Mouse (Mus musculus): ENCODE data around the gene Phf21a. TPM values are rescaled to one million over a fixed set of nuclear protein-coding genes. Genes with fewer than 3 reads are reported as not detected.

Phf21a gene
- polyA plus RNA-seq, 1 experiment from 2014 or later = 35.8 TPM

DNA sequence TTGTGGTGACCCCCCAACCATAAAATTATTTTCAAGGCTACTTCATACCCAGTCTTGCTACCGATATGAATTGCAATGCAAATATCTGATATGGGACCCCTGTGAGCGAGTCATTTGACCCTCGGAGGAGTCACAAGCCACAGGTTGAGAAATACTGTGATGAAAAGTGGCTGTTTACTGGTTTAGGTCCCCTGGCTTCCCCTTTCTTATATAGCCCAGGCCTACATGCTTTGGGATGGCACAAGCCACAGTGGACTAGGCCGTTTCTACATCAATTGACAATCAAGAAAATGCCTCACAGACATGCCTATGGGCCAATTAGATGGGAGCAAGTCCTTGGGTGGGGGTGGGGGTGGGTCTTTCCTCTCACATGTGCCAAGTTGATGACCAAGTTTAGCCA, 80.3 kb downstream of the Phf21a start:
- H3K27ac ChIP-seq (ENCODE audit: low read length) = no peak overlapping the region
- no peak for ATAC-seq (ENCODE audit: insufficient number of reproducible peaks, insufficient read depth, low FRiP score, low read depth)
- no peak overlapping the region for H3K9ac ChIP-seq (replicated peaks; ENCODE audit: low read depth, low read length)
- no peaks in the 10 kb centered on the region for H3K4me1 ChIP-seq (ENCODE audit: control insufficient read depth, insufficient read depth, low read length)
- H3K36me3 ChIP-seq (ENCODE audit: control insufficient read depth, insufficient read depth, low read length) = no peaks in the 10 kb centered on the region
- WGBS = 85% methylated on average over 4 of the region's 4 CpGs
- H3K4me3 ChIP-seq (ENCODE audit: low read depth, low read length) = no peak overlapping the region
- no peak overlapping the region for H3K4me2 ChIP-seq (replicated peaks; ENCODE audit: low read depth, low read length)
- H3K9me3 ChIP-seq (ENCODE audit: control insufficient read depth, low read depth, low read length) = no peaks in the 10 kb centered on the region
- no peaks in the 10 kb centered on the region for H3K27me3 ChIP-seq (ENCODE audit: control insufficient read depth, insufficient read depth, low read length)

GRCm38 (mm10) chr2:92174265-92174664, 81.3 kb downstream of the Phf21a start:
- Histone ChIP-seq H3K4me2 (replicated peaks; ENCODE audit: low read depth, low read length) (no peak overlapping the region), H3K36me3 (ENCODE audit: control insufficient read depth, insufficient read depth, low read length) (no peaks in the 10 kb centered on the region), H3K27me3 (ENCODE audit: control insufficient read depth, insufficient read depth, low read length) (no peaks in the 10 kb centered on the region), H3K9ac (replicated peaks; ENCODE audit: low read depth, low read length) (no peak overlapping the region), H3K4me3 (ENCODE audit: low read depth, low read length) (no peak overlapping the region), H3K4me1 (ENCODE audit: control insufficient read depth, insufficient read depth, low read length) (no peaks in the 10 kb centered on the region), H3K9me3 (ENCODE audit: control insufficient read depth, low read depth, low read length) (no peaks in the 10 kb centered on the region), H3K27ac (ENCODE audit: low read length) (no peak overlapping the region)
- ATAC-seq (ENCODE audit: insufficient number of reproducible peaks, insufficient read depth, low FRiP score, low read depth) = no peak
- WGBS = 73% methylated on average over 7 of the region's 7 CpGs

- Histone ChIP-seq H3K4me3 (ENCODE audit: low read depth, low read length) (no peak overlapping the region), H3K4me1 (ENCODE audit: control insufficient read depth, insufficient read depth, low read length) (no peaks in the 10 kb centered on the region), H3K9ac (replicated peaks; ENCODE audit: low read depth, low read length) (no peak overlapping the region), H3K9me3 (ENCODE audit: control insufficient read depth, low read depth, low read length) (no peaks in the 10 kb centered on the region), H3K27ac (ENCODE audit: low read length) (no peak overlapping the region), H3K36me3 (ENCODE audit: control insufficient read depth, insufficient read depth, low read length) (no peaks in the 10 kb centered on the region), H3K4me2 (replicated peaks; ENCODE audit: low read depth, low read length) (no peak overlapping the region), H3K27me3 (ENCODE audit: control insufficient read depth, insufficient read depth, low read length) (no peaks in the 10 kb centered on the region)
- ATAC-seq (ENCODE audit: insufficient number of reproducible peaks, insufficient read depth, low FRiP score, low read depth) = no peak
- 91% methylated on average over 4 of the region's 4 CpGs for WGBS
Observed at GRCm38 (mm10) chr2:92175002-92175401, 82.1 kb downstream of the Phf21a start.

DNA sequence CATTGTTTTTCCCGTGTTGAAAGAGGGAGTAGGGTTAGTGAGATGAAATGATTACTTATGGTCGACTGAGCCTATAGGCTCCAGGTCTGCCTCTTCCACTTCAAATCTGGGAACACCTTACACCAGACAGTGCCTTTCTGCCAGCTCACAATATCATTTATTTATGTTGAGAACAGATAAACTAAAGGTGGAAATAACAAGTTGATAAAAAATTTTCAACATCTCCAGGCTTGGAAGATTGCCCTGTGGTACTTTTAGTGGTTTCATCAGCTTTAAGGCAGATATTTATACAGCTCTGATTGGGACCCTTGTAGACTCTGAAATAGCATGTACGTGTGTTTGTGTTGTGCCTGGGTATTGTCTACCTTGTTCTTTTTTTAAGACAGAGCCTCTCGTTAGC, 83.4 kb downstream of the Phf21a start:
- H3K27me3 ChIP-seq (ENCODE audit: control insufficient read depth, insufficient read depth, low read length) = no peaks in the 10 kb centered on the region

GRCm38 (mm10) chr2:92182146-92182756, 89.3 kb downstream of the Phf21a start:
- peak overlapping the region; percentile 90; the same call in 1 of the 2 replicates for H3K9ac ChIP-seq (replicated peaks; ENCODE audit: low read depth, low read length)
- no peaks in the 10 kb centered on the region for H3K27me3 ChIP-seq (ENCODE audit: control insufficient read depth, insufficient read depth, low read length)
- no peaks in the 10 kb centered on the region for H3K9me3 ChIP-seq (ENCODE audit: control insufficient read depth, low read depth, low read length)
- ATAC-seq (ENCODE audit: insufficient number of reproducible peaks, insufficient read depth, low FRiP score, low read depth) = no peak
- no peaks in the 10 kb centered on the region for H3K36me3 ChIP-seq (ENCODE audit: control insufficient read depth, insufficient read depth, low read length)
- H3K27ac ChIP-seq (ENCODE audit: low read length) = peak overlapping the region; percentile 99
- H3K4me2 ChIP-seq (replicated peaks; ENCODE audit: low read depth, low read length) = peak overlapping the region; percentile 81
- 3% methylated on average over 11 of the region's 11 CpGs for WGBS
- H3K4me1 ChIP-seq (ENCODE audit: control insufficient read depth, insufficient read depth, low read length) = peaks cover 18% of the 10 kb centered on the region
- peak overlapping the region; percentile 80 for H3K4me3 ChIP-seq (ENCODE audit: low read depth, low read length)

More for the DNA sequence above, 83.4 kb downstream of the Phf21a start:
- no peaks in the 10 kb centered on the region for H3K4me1 ChIP-seq (ENCODE audit: control insufficient read depth, insufficient read depth, low read length)
- 49% methylated on average over 4 of the region's 4 CpGs for WGBS
- no peak overlapping the region for H3K4me3 ChIP-seq (ENCODE audit: low read depth, low read length)
- H3K27ac ChIP-seq (ENCODE audit: low read length) = no peak overlapping the region
- H3K9ac ChIP-seq (replicated peaks; ENCODE audit: low read depth, low read length) = no peak overlapping the region
- ATAC-seq (ENCODE audit: insufficient number of reproducible peaks, insufficient read depth, low FRiP score, low read depth) = no peak
- H3K4me2 ChIP-seq (replicated peaks; ENCODE audit: low read depth, low read length) = no peak overlapping the region
- no peaks in the 10 kb centered on the region for H3K9me3 ChIP-seq (ENCODE audit: control insufficient read depth, low read depth, low read length)
- no peaks in the 10 kb centered on the region for H3K36me3 ChIP-seq (ENCODE audit: control insufficient read depth, insufficient read depth, low read length)

DNA sequence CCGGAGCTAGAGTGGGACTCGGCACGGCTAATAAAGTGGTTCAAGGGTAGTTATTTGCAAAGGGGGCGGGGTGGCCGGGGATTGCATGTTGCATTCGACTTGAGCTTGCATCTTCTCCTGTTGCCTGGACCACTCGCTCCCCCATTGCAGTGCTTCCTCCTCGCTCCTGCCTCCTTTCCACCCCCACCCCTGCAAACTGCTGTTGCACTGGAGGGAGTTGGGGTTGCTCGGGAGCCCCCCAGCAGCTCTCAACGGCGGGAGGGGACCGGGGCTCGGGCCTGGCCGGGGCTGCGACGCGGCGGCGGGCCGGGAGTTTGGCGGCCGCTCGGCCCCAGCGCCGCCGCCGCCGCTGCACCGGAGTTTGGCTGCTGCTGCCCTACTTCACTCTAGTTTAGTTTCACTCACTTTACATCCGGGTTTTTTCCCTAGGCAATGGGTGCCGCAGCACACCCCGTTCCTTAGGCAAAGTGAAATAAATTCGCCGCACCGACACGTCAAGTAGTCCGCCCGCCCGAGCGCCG, 90.1 kb downstream of the Phf21a start:
- H3K36me3 ChIP-seq (ENCODE audit: control insufficient read depth, insufficient read depth, low read length) = no peaks in the 10 kb centered on the region
- WGBS = under 1% methylated on average over 41 of the region's 41 CpGs
- H3K4me3 ChIP-seq (ENCODE audit: low read depth, low read length) = peak overlapping the region; percentile 80
- peak; percentile 57 for ATAC-seq (ENCODE audit: insufficient number of reproducible peaks, insufficient read depth, low FRiP score, low read depth)
- H3K27me3 ChIP-seq (ENCODE audit: control insufficient read depth, insufficient read depth, low read length) = no peaks in the 10 kb centered on the region
- H3K9ac ChIP-seq (replicated peaks; ENCODE audit: low read depth, low read length) = peak overlapping the region; percentile 90
- H3K27ac ChIP-seq (ENCODE audit: low read length) = peak overlapping the region; percentile 99
- no peaks in the 10 kb centered on the region for H3K9me3 ChIP-seq (ENCODE audit: control insufficient read depth, low read depth, low read length)
- peak overlapping the region; percentile 81 for H3K4me2 ChIP-seq (replicated peaks; ENCODE audit: low read depth, low read length)
- H3K4me1 ChIP-seq (ENCODE audit: control insufficient read depth, insufficient read depth, low read length) = peaks cover 21% of the 10 kb centered on the region

DNA sequence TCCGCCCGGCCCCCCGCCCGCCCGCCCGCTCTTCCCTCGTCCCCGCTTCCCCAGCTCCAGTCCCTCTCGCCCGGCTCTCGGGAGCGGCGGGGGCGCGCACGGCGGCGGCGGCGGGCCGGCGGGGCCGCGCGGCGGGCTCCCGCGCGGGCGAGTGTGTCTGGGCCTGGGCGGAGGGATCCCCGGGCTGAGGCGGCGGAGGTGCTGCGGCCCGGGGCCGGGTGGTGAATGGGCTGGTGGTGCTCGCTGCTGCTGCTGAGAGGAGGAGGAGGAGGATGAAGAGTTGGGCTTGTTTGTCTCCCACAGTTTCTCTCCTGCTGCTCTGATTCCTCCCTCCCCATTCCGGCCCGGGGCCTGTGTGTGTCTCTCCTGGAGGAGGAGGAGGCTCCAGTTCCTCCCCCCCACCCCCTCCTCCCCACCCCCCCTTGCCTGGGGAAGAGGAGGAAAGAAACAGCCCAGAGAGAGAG, 90.7 kb downstream of the Phf21a start:
- Histone ChIP-seq H3K4me3 (ENCODE audit: low read depth, low read length) (peak overlapping the region; percentile 80), H3K9me3 (ENCODE audit: control insufficient read depth, low read depth, low read length) (no peaks in the 10 kb centered on the region), H3K27me3 (ENCODE audit: control insufficient read depth, insufficient read depth, low read length) (no peaks in the 10 kb centered on the region), H3K4me2 (replicated peaks; ENCODE audit: low read depth, low read length) (peak overlapping the region; percentile 81), H3K9ac (replicated peaks; ENCODE audit: low read depth, low read length) (peak overlapping the region; percentile 90), H3K4me1 (ENCODE audit: control insufficient read depth, insufficient read depth, low read length) (peaks cover 23% of the 10 kb centered on the region), H3K27ac (ENCODE audit: low read length) (peak overlapping the region; percentile 99), H3K36me3 (ENCODE audit: control insufficient read depth, insufficient read depth, low read length) (no peaks in the 10 kb centered on the region)
- peak; percentile 83 for ATAC-seq (ENCODE audit: insufficient number of reproducible peaks, insufficient read depth, low FRiP score, low read depth)
- WGBS = 1% methylated on average over 39 of the region's 40 CpGs

GRCm38 (mm10) chr2:92184077-92184921, 91.4 kb downstream of the Phf21a start:
- H3K4me1 ChIP-seq (ENCODE audit: control insufficient read depth, insufficient read depth, low read length) = peaks cover 25% of the 10 kb centered on the region
- peak overlapping the region; percentile 80 for H3K4me3 ChIP-seq (ENCODE audit: low read depth, low read length)
- H3K27me3 ChIP-seq (ENCODE audit: control insufficient read depth, insufficient read depth, low read length) = no peaks in the 10 kb centered on the region
- peak; percentile 57; the same call in 1 of the 2 replicates for ATAC-seq (ENCODE audit: insufficient number of reproducible peaks, insufficient read depth, low FRiP score, low read depth)
- no peaks in the 10 kb centered on the region for H3K36me3 ChIP-seq (ENCODE audit: control insufficient read depth, insufficient read depth, low read length)
- H3K9ac ChIP-seq (replicated peaks; ENCODE audit: low read depth, low read length) = peak overlapping the region; percentile 90
- 0% methylated on average over 11 of the region's 19 CpGs for WGBS
- H3K4me2 ChIP-seq (replicated peaks; ENCODE audit: low read depth, low read length) = peak overlapping the region; percentile 81
- H3K9me3 ChIP-seq (ENCODE audit: control insufficient read depth, low read depth, low read length) = no peaks in the 10 kb centered on the region
- peak overlapping the region; percentile 99 for H3K27ac ChIP-seq (ENCODE audit: low read length)

Measured in stomach, embryonic 14.5 days (tissue).